ENCODE assay signal across 9 mouse cellular contexts in the genomic region with DNA sequence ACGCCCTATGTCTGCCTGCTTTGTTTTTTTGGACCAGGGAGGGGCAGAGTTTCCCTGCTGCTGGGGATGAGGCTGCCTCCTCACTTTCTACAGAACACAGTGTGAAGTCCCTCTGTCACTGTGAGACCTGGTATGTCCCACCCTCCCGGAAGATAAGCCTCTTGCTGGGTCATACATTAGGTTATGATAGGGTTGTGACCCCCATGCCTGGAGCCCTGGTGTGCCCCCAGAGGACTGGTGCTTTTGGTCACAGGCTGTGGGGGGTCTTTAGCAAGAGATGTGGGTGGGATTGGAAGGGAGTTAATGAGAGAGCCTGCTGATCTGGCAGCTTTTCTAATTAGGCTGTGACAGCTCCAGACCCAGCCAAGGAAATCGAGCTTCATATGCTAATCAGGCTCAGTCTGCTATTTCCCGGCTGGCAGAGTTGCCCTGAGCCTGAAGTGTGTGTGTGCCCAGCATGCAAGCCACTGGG. TPM values are rescaled to one million over a fixed set of nuclear protein-coding genes. Genes with fewer than 3 reads are reported as not detected.
DNase-seq lines count a peak whose midpoint lies in the region; ATAC-seq lines count a peak whose summit lies in the region.
"Had no signal": no experiment of that assay in that cellular context is flagged by ENCODE, and none has a peak within 500 bp of the region (broad histone marks: within the 10 kb centered on the region; RNA-seq: fewer than 3 reads in every experiment).

No protein-coding gene starts in this region.

- 0 out of 2 replicates have a peak, but pooled peaks have one; percentile 19 for ATAC-seq in embryonic facial prominence, embryonic 12.5 days (ENCODE audit: insufficient number of reproducible peaks, insufficient read depth, low FRiP score, low TSS enrichment)
- no peak for ATAC-seq in megakaryocyte-erythroid progenitor cell, adult 5-6 weeks (replicated peaks; ENCODE audit: low FRiP score, low TSS enrichment, poor library complexity, severe bottlenecking)

- no peak overlapping the region for H3K27ac ChIP-seq in embryonic facial prominence, embryonic 12.5 days

- H3K4me1 ChIP-seq in embryonic facial prominence, embryonic 12.5 days = peaks cover 22% of the 10 kb centered on the region

- no peak overlapping the region for H3K9ac ChIP-seq in embryonic facial prominence, embryonic 12.5 days

- H3K4me3 ChIP-seq in embryonic facial prominence, embryonic 12.5 days = no peak overlapping the region

- DNase-seq in left cerebral cortex, postnatal 14 days (ENCODE audit: low spot score in 2 of 2) = peak; percentile 39 to 40
- no peak for DNase-seq in left cerebral cortex, postnatal 36 days (ENCODE audit: low spot score in 2 of 2)
- DNase-seq in layer of hippocampus, adult 8-10 months (ENCODE audit: low spot score in 2 of 2) = peak; percentile 18 to 46
- DNase-seq in right cerebral cortex, postnatal 10 days (ENCODE audit: low spot score in 2 of 2) = peak; percentile 71 to 82
- DNase-seq in ovary, postnatal 36 days (ENCODE audit: low spot score) = no peak
- no peak for DNase-seq in gastrocnemius, postnatal 14 days
- DNase-seq: lung, postnatal 14 days had no signal

- H3K4me2 ChIP-seq in embryonic facial prominence, embryonic 12.5 days (replicated peaks) = no peak overlapping the region

- H3K27me3 ChIP-seq in embryonic facial prominence, embryonic 12.5 days = no peaks in the 10 kb centered on the region

- WGBS in embryonic facial prominence, embryonic 12.5 days = 15% methylated on average over 4 of the region's 4 CpGs

- no peaks in the 10 kb centered on the region for H3K36me3 ChIP-seq in embryonic facial prominence, embryonic 12.5 days

- intact Hi-C loops in left cerebral cortex, postnatal 14 days (cut with DNase I) = no loop called here
- intact Hi-C loops in left cerebral cortex, postnatal 36 days (cut with DNase I) = no loop called here
- intact Hi-C loops in gastrocnemius, postnatal 14 days (cut with DNase I; ENCODE audit: low total_unique reads) = no loop called here

- H3K9me3 ChIP-seq in embryonic facial prominence, embryonic 12.5 days = peaks cover 5% of the 10 kb centered on the region; the same call in 1 of the 2 replicates

RNA-seq across cellular contexts. Expression of gene Kazn, which starts 28.2 kb away (rescaled TPM):
- total RNA-seq in left cerebral cortex, postnatal 14 days (2021) = 10 to 100 TPM; 77.5 to 81.5 TPM
- 100 to 1,000 TPM in 1 of 2 experiments, 10 to 100 TPM in 1; 80.6 to 112 TPM for total RNA-seq in left cerebral cortex, postnatal 36 days (2021)
- 23.1 and 24.2 TPM in 2 replicates for polyA plus RNA-seq in embryonic facial prominence, embryonic 12.5 days (2016; fragmentation: Nextera tagmentation; extraction: Ambion mirVana)
- 10 to 100 TPM; 44.3 to 48.2 (median 44.9) TPM for total RNA-seq in layer of hippocampus, adult 8-10 months (2022)
- total RNA-seq in megakaryocyte-erythroid progenitor cell, adult 5-6 weeks (2014; fragmentation: Nextera tagmentation) = 0.45 and 2.0 TPM in 2 replicates
- total RNA-seq in megakaryocyte-erythroid progenitor cell, adult 5-6 weeks (2017) = 3.0 TPM in 1 of 2 replicates, not detected in the other
- 1 to 10 TPM; 3.3 to 6.7 TPM for total RNA-seq in gastrocnemius, postnatal 14 days (2021)

Comparison
In these comparisons a context has a peak if more than half of its experiments do, and no peak if none do; other contexts are left out.
1. DNase-seq: peak in left cerebral cortex, postnatal 14 days (2 of 2), layer of hippocampus, adult 8-10 months (2 of 2) and right cerebral cortex, postnatal 10 days (2 of 2); none in left cerebral cortex, postnatal 36 days (0 of 2), ovary, postnatal 36 days (single experiment) and gastrocnemius, postnatal 14 days (single experiment).
2. RNA of gene Kazn, which starts 28.2 kb away (total RNA-seq): 80.6 to 112 TPM in left cerebral cortex, postnatal 36 days, 77.5 to 81.5 TPM in left cerebral cortex, postnatal 14 days and 44.3 to 48.2 TPM in layer of hippocampus, adult 8-10 months; 3.3 to 6.7 TPM in gastrocnemius, postnatal 14 days and 0.45 to 3.0 TPM in megakaryocyte-erythroid progenitor cell, adult 5-6 weeks; every median in the first group is over 4 times any median in the second.